Mouse (Mus musculus) urinary bladder, postnatal 36 days (tissue): Measurements from ENCODE around the gene Nwd1.

ENCODE experiments used
- DNase-seq, 2 experiments: peaks; one replicate each; pipeline ENCODE4 v3.0.0; 2022; ENCODE audit warnings: low spot score in 2 of 2, mixed read lengths in 1 of 2

Gene Nwd1

DNA sequence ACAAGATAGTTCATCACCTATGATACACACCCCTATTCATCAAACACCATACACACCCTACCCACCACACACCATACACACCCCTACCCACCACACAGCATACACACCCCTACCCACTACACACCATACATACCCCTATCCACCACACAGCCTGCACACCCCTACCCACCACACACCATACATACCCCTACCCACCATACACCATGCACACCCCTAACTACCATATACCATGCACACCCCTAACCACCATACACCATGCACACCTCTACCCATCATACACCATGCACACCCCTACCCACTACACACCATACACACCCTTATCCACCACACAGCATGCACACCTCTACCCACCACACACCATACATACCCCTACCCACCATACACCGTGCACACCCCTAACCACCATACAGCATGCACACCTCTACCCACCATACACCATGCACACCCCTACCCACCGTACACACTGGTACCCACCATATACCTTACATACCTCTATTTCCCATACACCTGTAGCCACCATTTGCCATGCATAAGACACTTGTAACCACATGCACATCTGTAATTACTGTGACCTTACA lies 51.9 kb downstream of the Nwd1 start:
- no peak for DNase-seq

DNA sequence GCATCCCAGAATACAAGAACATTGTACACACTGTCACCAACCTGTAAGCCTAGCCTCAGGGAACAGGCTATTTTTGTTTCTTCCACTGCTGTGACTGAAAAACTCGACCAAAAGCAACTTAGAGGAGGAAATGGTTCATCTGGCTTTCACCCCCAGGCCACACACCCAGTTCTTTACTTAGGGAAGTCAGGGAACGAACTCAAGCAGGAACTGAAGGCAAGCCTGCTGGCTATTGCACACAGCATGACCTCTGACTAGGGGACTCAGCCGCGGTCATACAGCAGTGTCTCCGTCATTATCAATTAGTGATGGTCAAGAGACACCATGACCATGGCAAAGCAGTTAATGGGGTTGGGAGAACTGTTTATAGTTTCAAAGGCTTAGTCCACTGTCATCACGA lies 66.1 kb downstream of the Nwd1 start:
- DNase-seq, result no peak

DNA sequence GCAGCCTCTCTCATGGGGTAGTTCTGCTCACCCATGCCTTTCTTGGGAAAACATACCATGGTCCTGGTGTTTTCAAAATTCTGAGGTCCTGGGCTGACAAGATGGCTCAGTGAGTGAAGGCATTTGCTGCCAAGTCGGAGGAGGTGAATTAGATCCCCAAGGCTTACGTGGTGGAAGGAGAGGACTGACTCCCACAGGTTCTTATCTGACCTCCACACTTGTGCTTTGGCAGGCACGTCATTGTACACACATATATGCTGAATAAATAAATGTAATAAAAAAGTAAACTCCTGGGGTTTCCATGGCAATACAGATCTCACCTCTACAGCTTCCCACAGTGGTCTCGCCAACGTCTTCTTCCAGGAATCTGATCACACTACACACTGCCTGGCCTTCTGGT lies 70.1 kb downstream of the Nwd1 start:
- no peak for DNase-seq

DNA sequence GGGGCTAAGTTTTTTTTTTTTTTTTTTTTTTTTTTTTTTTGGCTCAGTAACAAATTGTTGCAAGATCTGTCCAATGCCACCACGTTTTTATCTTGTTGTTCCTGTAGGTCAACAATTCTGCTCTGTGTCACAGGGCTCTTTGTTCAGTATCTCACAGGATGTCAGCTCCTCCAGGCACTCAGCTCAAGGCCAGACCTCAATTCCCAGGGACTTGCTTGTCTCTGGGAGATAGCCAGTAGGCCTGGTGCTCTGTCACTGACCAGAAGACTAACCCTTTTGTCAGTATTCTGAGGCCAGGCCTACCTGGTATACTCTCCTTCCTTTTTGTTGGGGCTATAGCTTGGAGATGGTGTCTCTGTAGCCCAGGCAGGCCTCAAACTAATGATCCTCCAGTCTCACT lies 74.0 kb downstream of the Nwd1 start:
- no peak for DNase-seq

DNA sequence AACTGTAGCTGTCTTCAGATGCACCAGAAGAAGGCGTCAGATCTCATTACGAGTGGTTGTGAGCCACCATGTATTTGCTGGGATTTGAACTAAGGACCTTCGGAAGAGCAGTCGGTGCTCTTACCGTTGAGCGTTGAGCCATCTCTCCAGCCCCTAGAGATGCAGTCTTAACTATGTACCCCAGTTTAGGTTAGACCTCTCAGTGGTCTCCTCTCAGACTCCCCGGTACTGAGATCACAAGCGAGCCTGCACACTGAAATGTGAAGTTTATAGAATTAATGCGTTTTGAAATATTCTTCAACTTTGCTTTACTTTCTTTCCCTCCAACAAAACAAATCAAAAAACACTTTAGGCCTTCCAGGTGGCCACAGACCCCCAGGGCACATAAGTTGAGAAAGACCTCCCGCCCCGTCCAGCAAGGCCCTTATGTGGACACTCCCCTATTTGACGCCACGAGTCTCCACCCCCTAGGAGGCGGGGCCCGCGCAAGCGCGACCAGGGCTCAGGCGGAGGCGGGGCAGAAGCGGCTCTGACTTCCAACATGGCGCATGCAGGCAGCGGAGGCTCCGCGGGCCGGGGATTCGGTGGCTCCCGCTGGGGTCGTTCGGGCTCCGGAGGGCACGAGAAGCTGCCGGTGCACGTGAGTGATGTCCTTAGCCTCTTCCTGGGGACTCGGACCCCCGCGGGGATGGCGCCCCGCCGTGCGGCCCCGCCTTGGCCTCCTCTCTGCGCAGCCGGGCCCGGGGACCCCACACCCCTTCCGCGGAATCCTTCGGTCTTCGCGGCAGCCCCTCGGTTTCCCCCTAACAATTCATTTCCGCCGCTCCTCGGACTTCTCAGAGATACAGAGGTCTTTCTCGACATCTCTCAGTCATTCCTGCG lies 76.5 kb downstream of the Nwd1 start, which contains the start of gene Sin3b:
Gene Sin3b, plus strand, starts transcription at position 517 of the 882 bp plus-strand sequence.
- peak; percentile 97 for DNase-seq

DNA sequence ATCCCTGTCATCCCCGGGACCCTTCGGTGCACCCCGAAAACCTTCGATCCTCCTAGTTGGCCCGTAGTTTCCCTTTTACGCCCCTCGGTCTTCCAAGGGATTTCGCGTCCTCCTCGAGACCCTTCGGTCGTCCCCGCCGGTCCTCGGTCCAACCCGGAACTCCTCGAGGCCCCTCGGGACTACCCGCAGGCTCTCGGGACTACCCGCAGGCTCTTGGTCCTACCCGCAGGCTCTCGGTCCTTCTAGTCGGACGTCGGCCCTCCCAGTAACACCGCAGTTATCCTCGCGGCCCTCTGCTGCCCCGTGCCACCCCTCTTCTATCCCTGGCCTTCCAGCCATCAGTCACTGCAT lies 77.1 kb downstream of the Nwd1 start:
- peak in 1 of 2 experiments; percentile 14 for DNase-seq

DNA sequence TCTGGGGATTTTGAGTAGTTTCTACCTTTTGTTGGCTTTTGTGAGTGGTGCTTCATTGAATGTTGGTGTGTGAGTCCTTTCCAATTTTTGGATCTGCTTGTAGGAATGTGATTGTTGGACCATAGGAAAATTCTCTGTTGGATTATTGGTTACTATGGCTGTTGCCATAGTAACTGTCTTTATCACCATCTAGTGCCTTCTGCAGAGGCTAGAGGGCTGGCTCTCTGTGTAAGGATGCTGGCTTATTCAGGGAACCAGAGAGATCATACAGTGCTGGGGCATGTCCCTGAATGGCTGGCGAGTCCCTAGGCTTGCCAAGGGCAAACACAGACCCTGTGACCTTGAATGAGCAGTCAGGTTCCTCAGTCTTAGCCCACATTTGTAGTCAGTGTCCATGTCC lies 82.1 kb downstream of the Nwd1 start:
- DNase-seq, result no peak

DNA sequence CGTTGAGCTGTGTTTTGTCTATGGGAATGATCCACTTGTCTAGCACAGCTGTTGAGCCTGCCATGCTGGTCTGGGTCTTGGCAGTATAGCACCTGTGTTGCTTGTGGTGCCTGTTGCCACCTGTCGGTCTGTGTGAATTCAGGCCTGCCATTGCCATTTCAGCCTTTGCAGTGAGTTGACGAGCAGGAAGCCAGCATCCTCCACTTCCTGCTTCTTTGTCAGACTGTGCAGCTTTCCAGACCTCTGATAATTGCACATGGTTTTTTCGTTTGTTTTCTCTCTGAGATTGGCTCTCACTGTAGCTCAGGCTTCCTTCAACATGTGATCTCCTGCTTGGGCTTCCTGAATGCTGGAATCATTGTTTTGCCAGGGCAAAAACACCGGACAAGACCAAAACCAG lies 88.5 kb downstream of the Nwd1 start:
- DNase-seq, result no peak

DNA sequence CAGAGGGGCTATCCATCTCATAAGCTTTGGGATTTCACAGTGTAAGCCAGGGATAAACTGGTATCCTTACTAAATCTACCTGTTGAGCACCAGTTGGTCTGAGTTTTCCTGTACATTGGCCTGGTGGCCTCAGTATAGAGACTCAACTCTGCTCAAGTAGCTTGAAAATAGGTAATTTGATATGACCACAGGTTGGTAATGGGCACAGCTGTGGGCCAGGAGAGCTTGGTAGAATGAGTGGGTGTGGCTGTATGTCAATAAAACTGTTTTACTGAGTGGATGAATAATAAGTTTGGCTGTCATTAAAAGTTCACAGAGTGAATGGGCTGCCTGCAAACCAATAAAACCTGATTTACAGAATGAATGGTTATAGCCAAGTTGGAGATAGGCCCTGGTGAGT lies 90.4 kb downstream of the Nwd1 start:
- DNase-seq, result no peak

DNA sequence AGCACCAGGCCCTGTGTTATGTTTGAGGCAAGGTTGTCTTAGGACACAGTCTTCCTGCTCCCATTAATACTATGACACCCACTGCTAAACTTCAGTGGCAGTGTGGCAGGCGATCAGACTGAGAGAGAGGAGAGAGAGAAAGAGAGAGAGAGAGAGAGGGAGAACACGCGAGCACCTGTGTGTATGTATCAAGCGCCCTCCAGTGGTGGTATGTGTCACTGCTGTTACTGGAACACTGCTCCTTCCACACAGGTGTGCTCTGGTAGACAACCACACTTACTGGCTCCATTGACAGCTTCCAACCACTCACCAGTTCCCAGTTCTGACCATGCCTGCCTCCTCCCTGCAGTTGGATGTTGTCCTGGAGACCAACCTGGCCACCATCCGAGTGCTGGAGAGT lies 99.5 kb downstream of the Nwd1 start:
- DNase-seq, result peak in 1 of 2 experiments; percentile 23

DNA sequence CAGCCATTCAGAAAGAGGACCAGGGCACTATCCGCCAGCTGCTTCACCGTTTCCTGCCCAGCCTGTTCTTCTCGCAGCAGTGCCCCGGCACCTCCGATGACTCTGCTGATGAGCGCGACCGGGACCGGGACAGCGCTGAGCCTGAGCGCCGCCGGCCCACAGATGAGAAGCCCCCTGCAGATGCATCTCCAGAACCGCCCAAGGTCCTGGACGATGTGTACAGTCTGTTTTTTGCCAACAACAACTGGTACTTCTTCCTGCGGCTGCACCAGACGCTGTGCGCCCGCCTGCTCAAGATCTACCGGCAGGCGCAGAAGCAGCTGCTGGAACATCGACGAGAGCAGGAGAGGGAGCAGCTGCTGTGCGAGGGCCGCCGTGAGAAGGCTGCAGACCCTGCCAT lies 103.3 kb downstream of the Nwd1 start:
- peak in 1 of 2 experiments; percentile 0 for DNase-seq

DNA sequence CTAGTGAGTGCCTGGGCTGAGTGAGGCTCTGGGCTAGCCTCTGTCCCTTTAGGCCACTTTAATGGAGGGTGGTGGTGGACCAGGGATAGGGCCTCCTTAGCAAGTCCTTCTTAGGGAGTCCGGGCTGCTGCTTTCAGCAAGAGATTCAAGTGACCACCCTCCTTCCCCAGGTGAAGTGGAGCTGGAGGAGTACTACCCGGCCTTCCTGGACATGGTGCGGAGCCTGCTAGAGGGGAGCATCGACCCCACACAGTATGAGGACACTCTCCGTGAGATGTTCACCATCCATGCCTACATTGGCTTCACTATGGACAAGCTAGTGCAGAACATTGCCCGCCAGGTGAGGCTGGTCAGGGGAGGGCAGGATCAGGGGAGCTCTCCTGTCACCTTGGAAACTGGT lies 103.8 kb downstream of the Nwd1 start:
- no peak for DNase-seq

DNA sequence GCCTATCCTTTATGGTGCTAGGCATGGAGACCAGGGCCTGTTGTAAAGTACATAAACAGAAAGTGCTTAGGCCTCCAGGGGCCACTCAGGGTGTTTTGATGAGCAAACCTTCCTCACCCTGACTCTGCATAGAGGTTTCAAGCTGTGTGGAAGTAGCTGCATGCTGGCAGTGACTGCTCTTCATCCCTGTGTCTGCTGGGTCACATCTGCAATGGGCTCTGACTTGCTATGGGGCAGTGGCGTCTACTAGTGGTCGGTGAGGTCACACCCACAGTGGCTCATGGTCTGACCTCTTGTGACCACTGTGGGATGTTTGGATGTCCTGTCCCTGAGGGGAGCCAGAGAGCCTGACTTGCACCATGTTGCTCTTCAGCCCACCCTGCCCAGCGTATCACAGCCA lies 104.6 kb downstream of the Nwd1 start:
- no peak for DNase-seq

DNA sequence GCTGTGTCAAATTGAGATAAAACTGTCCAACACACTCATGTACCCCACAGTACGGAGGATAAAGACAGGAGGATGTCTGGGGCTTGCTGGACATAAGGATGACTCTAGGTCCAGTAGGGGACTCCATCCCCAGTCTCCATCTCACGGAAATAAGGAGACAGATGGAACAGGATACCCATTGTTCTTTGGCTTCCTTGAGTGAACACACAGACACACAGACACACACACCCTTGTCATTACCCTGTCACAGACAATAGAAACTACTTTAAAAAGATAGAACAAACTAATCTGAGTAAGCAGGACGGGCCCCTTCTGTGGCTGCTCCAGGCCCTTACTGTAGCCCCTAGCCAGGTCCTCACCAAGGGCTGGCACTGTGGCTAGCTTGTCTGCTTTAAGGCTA lies 105.8 kb downstream of the Nwd1 start:
- DNase-seq, result no peak

DNA sequence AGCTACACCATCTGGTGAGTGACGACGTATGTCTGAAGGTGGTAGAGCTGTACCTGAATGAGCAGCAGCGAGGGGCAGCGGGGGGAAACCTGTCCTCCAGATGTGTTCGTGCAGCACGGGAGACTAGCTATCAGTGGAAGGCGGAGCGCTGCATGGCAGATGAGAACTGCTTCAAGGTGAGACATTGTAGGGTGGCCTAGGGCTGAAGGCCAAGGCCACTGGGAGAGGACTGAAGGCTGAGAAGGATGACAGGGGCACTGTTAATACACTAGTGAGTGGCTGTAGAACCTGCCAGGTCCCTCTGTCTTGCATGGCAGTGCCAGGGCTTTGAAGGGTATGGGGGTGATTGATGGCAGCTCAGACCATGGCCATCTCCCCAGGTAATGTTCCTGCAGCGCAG lies 106.7 kb downstream of the Nwd1 start:
- no peak for DNase-seq

DNA sequence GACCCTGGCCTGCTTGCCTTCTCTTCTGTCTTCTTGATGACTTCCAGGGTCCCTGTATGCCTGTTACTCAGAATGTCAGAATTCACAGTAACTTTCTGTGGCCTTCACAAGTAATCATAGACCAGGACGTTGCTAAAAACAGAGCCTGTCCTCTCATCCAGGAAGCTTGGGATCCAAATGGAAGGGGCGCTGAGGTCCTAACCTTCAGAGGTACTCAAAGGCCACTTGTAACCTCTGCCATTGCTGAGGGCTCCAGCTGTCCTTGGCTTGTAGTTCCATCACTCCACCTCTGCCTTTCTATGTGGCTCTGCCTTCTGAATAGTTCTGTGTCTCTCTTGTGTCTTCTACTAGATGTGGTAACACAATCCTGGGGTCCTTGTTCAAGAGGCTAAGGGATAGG lies 107.3 kb downstream of the Nwd1 start:
- no peak for DNase-seq

DNA sequence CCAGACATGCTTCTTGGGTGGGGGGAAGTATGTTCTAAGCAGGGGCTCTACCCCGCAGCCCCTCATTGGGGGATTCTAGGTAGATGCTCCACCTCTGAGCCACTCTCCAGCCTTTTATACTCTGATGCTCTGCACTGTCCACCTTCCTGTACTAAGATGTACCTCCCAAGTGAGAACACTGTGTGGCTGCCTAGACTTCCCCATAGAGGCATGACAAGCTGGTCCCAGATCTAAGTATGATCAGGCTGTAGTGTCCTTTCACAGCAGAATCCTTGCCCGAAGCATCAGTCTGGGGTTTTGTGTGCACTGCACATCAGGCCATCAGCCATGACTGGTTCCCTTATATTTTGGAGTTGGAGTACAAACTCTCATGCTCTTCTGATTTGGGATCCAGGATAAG lies 109.5 kb downstream of the Nwd1 start:
- DNase-seq, result no peak

DNA sequence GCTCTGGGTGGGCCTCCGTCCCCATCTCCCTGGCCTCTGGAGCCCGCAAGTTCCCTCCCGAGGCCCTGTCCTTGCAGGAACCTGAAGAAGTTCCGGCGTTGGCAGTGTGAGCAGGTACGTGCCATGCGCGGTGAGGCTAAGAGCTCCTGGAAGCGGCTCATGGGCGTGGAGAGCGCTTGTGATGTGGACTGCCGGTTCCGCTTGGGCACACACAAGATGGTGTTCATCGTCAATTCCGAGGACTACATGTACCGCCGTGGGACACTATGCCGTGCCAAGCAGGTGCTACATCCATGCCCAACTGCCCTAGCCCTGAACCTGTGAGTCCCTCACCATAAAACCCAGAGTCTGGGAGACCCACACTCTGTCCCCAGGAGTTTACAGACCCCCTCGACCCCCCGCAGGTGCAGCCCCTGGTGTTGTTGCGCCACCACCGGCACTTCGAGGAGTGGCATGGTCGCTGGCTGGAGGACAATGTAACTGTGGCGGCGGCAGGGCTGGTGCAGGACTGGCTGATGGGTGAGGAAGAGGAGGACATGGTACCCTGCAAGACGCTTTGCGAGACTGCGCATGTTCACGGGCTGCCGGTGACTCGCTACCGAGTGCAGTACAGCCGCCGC lies 110.4 kb downstream of the Nwd1 start:
- DNase-seq, result no peak

DNA sequence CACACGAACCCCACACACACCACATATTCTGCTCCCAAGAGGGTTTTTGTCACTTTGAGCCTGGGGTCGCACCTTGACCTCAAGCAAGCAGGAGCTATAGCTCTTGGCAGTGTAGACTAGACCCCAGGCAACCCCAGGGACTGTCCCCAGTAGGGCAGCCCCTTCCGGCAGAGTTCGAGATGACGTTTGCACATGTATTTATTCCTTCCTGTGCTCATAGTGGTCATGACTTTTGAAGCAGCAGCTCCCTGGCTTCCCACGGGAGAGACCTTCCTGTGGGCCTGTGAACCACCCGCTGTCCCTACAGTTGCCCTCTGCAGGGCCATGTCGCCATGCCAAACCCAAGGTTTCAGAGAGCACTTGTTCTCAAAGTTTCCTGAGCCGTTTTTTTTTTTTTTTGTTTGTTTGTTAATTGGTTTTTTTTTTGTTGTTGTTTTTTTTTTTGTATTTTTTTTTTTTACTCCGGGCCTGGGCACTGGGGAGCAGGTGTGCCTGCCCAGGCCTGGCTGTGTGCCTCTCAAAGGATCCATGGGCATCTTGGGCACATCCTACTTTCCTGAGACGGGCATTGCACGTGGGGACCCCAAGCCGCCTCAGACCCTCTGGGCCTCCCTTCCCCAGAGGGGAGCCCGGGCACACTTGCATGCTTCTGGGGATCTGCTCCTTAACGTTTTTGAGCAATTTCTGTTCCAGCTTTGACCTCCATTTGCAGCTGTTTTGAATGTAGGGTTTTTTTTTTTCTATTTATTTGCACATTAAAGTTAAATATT lies 111.1 kb downstream of the Nwd1 start:
- DNase-seq, result no peak

DNA sequence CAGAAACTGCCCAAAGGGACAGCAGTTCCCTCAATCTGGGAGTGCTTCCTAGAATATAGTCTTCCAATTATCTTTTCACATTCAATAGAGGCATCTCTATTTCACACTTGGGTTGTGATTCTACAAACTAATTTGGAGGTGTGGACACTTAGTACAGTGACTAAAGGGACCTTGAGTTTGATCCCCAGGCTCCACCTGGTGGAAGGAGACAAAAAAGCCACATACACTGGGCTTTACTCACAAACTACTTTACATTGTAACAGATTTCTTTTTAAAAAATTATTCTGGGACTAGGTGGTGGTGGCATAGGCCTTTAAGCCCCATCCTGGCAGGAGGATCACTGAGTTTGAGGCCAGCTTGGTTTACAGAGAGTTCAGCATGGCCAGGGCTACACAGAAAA lies 111.8 kb downstream of the Nwd1 start:
- no peak for DNase-seq

DNA sequence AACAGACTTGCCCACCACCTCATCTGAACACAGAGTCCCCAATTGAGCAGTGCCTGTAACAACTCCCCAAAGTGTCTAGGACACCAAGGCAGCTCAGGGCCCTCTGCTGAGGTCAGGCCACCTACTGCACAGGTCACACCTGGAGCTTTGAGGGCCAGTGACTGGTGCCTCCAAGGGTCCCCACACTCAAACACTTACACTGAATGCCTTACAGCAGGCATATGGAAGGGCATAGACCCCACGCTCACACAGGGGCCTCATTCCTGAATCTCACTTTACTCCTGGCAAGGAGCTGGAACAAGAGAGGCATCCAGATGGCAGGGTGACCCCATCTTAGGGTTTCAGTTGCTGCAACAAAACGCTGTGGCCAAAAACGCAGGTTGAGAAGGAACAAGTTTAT lies 113.7 kb downstream of the Nwd1 start:
- no peak for DNase-seq

DNA sequence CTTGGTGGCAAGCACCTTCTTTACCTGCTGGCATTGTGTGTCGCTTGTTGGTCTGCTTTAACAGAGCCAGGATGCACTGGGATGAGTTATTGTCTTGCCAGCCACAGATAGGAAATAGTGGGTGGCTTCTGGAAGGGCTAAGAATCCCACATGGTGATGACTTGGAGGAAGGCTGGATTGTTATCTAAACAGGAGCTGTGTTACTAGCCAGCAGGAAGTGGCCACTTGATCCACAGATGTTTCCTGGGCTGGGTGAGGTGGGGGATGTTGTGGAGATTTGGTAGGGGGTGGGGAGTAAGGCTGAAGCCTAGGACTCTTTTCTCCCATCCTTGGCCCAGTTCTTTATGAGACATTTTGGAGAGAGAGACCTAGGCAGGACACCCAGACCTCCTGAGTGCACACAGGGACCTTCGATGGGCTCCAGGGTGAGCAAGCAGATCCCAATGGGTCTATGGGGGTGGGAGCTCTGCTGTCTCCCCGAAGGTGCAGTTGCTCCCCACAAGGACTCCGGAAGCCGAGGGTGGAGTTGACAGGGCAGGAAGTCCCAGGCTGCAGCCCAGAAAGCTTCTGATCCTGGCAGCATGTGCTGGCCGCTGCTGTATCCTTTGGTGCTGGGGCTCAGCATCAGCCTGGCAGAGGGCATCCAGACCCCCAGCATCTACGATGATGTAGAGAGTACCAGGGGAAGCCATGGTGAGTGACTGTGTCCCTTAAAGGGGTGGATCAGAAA lies 115.0 kb downstream of the Nwd1 start, which contains the start of gene F2rl3:
Gene F2rl3, plus strand, starts transcription at position 559 of the 730 bp plus-strand sequence.
- DNase-seq, result no peak
